Mouse (Mus musculus): ENCODE results near the gene Zbtb17. TPM values are rescaled to one million over a fixed set of nuclear protein-coding genes. Genes with fewer than 3 reads are reported as not detected.

The Zbtb17 gene
- polyA plus RNA-seq, 1 experiment, result 12.6 TPM

DNA sequence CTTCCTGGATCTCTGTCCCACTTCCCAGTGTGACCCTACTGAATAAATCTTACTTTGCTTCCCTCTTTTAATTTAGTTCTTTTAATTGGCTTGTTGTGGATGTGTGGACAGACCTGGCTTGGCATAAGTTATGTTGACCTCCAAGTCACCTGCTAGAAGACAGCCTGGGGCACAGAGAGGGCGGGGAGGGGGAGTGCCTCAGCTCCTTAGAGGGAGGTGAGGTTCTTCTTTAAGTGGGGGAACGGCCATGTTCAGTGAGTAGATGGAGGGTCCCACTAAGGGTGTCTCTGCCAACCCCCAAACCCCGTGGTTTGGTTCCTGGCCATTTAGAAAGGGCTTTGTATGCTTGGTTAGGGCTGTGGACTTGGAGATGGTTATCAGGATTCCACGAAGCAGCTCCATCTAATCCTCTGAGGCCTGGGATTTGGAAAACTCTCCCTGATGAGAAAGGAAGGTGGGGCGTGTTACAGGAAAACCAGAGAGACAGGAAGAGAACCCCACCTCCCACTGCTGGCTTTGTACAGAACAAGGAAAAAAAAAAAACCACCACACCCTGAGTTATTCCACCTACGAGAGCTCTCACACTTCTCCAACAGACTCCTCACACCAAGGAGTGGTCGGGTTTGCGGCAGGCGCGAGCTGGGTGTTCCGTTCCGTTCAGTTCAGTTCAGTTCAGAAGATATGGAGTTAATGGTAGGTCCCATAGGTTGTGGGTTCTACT, 5.2 kb upstream of the Zbtb17 start:
- Histone ChIP-seq H3K4me1 (ENCODE audit: control insufficient read depth, insufficient read depth, low read length) (peaks cover 8% of the 10 kb centered on the region; the same call in 1 of the 2 replicates), H3K4me3 (ENCODE audit: insufficient read depth, low read length) (no peak overlapping the region), H3K27ac (ENCODE audit: insufficient read depth, low read depth, low read length) (no peak overlapping the region)
- TF ChIP-seq POLR2A (IDR thresholded peaks at IDR 0.05; ENCODE audit: borderline replicate concordance, low read depth, low read length) (no peak), CTCF (IDR thresholded peaks at IDR 0.05; ENCODE audit: low read depth, low read length) (no peak)

- Histone ChIP-seq H3K4me1 (ENCODE audit: control insufficient read depth, insufficient read depth, low read length) (peaks cover 14% of the 10 kb centered on the region), H3K27ac (ENCODE audit: insufficient read depth, low read depth, low read length) (no peak overlapping the region), H3K4me3 (ENCODE audit: insufficient read depth, low read length) (no peak overlapping the region)
- no peak for TF ChIP-seq POLR2A (IDR thresholded peaks at IDR 0.05; ENCODE audit: borderline replicate concordance, low read depth, low read length)
- TF ChIP-seq CTCF (IDR thresholded peaks at IDR 0.05; ENCODE audit: low read depth, low read length), result no peak
Measured at GRCm38 (mm10) chr4:141440877-141441276, 3.6 kb upstream of the Zbtb17 start.

DNA sequence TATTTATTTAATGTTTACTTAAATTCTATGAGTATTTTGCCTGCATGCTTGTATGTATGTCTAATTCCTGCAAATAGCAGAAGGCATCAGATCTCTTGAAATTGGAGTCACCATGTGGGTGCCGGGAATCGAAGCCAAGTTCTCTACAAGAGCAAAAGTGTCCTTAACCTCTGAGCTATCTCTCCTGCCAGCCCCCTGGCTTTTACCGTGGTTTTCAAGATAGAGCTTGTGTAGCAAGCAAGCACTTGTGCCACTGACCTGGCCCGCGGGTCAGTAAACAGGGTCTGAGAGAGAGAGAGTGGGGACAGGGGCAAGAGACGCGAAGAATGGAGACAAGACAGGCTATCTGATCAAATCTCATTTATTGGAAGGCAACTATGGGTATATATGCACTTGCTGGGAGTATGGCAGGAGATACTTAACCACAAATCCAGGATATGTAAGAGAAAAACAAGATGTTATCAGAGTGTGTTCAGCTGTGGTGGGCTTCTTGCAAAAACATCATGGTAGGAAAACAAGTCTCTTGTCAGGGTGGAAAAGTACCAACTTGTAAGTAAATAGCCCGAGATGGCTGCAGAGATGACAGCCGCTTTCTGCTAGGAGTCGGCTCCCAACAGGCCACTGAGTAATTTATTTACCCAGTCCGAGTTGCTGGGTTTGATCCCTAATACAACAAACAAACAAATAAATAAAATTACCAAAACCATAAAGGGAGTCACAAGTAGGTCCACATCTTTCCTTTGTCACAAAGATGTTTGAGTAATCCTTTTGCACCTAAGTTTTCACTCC, 619 bp upstream of the Zbtb17 start:
- Histone ChIP-seq H3K4me1 (ENCODE audit: control insufficient read depth, insufficient read depth, low read length) (peaks cover 18% of the 10 kb centered on the region), H3K27ac (ENCODE audit: insufficient read depth, low read depth, low read length) (no peak overlapping the region), H3K4me3 (ENCODE audit: insufficient read depth, low read length) (peak overlapping the region; percentile 93)
- TF ChIP-seq CTCF (IDR thresholded peaks at IDR 0.05; ENCODE audit: low read depth, low read length) (no peak), POLR2A (IDR thresholded peaks at IDR 0.05; ENCODE audit: borderline replicate concordance, low read depth, low read length) (no peak)

- H3K27ac ChIP-seq (ENCODE audit: insufficient read depth, low read depth, low read length), result peak overlapping the region; percentile 34; the same call in 1 of the 2 replicates
- peak overlapping the region; percentile 93 for H3K4me3 ChIP-seq (ENCODE audit: insufficient read depth, low read length)
- TF ChIP-seq POLR2A (IDR thresholded peaks at IDR 0.05; ENCODE audit: borderline replicate concordance, low read depth, low read length), result no peak
- TF ChIP-seq CTCF (IDR thresholded peaks at IDR 0.05; ENCODE audit: low read depth, low read length), result no peak
- peaks cover 18% of the 10 kb centered on the region for H3K4me1 ChIP-seq (ENCODE audit: control insufficient read depth, insufficient read depth, low read length)
Measured at GRCm38 (mm10) chr4:141445328-141445720, 870 bp downstream of the Zbtb17 start.

DNA sequence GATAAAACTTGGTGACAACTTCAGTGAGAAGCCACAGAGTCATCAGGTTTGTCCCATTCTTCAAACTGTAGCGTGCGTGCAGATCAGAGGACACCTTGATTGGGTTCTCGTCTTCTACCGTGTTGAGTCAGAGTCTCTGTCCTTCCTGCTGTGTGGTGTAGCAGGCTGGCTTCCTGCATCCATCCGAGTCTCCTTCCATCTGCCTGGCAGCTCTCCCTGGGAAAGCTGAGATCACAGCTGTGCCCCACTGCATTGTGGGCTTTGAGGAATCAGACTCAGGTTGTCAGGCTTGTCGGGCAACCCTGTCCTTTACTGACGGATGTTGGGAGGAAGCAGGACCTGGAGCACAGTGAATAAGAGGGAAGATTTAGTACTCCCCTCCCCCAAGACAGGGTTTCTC, 1.8 kb downstream of the Zbtb17 start:
- no peak overlapping the region for H3K4me3 ChIP-seq (ENCODE audit: insufficient read depth, low read length)
- no peak overlapping the region for H3K27ac ChIP-seq (ENCODE audit: insufficient read depth, low read depth, low read length)
- peaks cover 18% of the 10 kb centered on the region for H3K4me1 ChIP-seq (ENCODE audit: control insufficient read depth, insufficient read depth, low read length)

GRCm38 (mm10) chr4:141451251-141451650, 6.8 kb downstream of the Zbtb17 start:
- Histone ChIP-seq H3K27ac (ENCODE audit: insufficient read depth, low read depth, low read length) (peak overlapping the region; percentile 23; the same call in 1 of the 2 replicates), H3K4me1 (ENCODE audit: control insufficient read depth, insufficient read depth, low read length) (peaks cover 47% of the 10 kb centered on the region)

More for the DNA sequence above, 1.8 kb downstream of the Zbtb17 start:
- TF ChIP-seq CTCF (IDR thresholded peaks at IDR 0.05; ENCODE audit: low read depth, low read length), result no peak
- no peak for TF ChIP-seq POLR2A (IDR thresholded peaks at IDR 0.05; ENCODE audit: borderline replicate concordance, low read depth, low read length)

DNA sequence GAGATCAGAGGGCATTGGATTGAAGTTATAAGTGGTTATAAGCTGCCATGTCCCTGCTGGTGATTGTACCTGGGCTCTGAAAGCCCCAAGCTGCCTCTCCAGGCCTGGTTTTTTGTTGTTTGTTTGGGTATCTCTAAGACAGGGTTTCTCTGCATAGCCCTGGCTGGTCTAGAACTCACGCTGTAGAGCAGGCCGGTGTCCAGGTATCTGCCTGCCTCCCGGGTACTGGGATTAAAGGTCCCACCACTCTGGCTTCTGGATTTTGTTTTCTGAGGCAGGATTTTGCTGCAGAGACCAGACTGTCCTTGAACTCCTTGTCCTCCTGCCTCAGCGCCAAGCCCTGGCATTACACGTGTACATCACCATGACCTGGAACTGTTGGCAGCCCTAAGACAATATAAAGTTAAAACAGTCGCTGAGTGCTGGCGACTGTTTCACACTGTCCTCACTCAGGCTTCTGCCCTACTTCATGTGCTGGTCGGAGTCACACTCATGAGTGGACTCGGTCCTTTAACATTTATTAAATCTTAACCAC, 7.5 kb downstream of the Zbtb17 start:
- Histone ChIP-seq H3K27ac (ENCODE audit: insufficient read depth, low read depth, low read length) (peak overlapping the region; percentile 23), H3K4me3 (ENCODE audit: insufficient read depth, low read length) (no peak overlapping the region), H3K4me1 (ENCODE audit: control insufficient read depth, insufficient read depth, low read length) (peaks cover 47% of the 10 kb centered on the region)
- no peak for TF ChIP-seq POLR2A (IDR thresholded peaks at IDR 0.05; ENCODE audit: borderline replicate concordance, low read depth, low read length)
- no peak for TF ChIP-seq CTCF (IDR thresholded peaks at IDR 0.05; ENCODE audit: low read depth, low read length)

More at GRCm38 (mm10) chr4:141451251-141451650, 6.8 kb downstream of the Zbtb17 start:
- TF ChIP-seq POLR2A (IDR thresholded peaks at IDR 0.05; ENCODE audit: borderline replicate concordance, low read depth, low read length) (no peak), CTCF (IDR thresholded peaks at IDR 0.05; ENCODE audit: low read depth, low read length) (no peak)
- H3K4me3 ChIP-seq (ENCODE audit: insufficient read depth, low read length), result no peak overlapping the region

GRCm38 (mm10) chr4:141454581-141455350, 10.3 kb downstream of the Zbtb17 start:
- H3K4me1 ChIP-seq (ENCODE audit: control insufficient read depth, insufficient read depth, low read length), result peaks cover 47% of the 10 kb centered on the region
- no peak overlapping the region for H3K4me3 ChIP-seq (ENCODE audit: insufficient read depth, low read length)
- peak overlapping the region; percentile 87 for H3K27ac ChIP-seq (ENCODE audit: insufficient read depth, low read depth, low read length)
- TF ChIP-seq POLR2A (IDR thresholded peaks at IDR 0.05; ENCODE audit: borderline replicate concordance, low read depth, low read length) (no peak), CTCF (IDR thresholded peaks at IDR 0.05; ENCODE audit: low read depth, low read length) (no peak)

DNA sequence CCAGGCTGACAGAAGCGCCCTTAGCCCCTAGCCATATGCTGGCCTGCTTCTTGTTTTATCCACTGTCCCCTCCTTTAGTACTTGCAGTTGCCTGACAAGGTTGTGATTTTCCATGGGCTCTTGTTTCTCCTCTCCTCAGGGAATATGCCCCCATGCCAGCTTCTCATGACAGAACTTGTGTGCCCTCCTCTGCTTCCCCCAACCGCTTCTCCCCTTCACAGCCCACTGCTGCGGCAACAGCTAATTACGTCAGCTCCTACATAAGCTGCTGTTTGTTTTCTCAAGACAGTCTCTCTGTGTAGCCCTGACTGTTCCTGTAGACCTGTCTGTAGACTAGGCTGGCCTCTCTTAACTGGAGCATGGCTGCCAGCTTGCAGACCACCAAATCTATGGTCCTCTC, 11.1 kb downstream of the Zbtb17 start:
- peaks cover 50% of the 10 kb centered on the region for H3K4me1 ChIP-seq (ENCODE audit: control insufficient read depth, insufficient read depth, low read length)
- H3K4me3 ChIP-seq (ENCODE audit: insufficient read depth, low read length), result no peak overlapping the region
- H3K27ac ChIP-seq (ENCODE audit: insufficient read depth, low read depth, low read length), result peak overlapping the region; percentile 87
- TF ChIP-seq POLR2A (IDR thresholded peaks at IDR 0.05; ENCODE audit: borderline replicate concordance, low read depth, low read length) (no peak), CTCF (IDR thresholded peaks at IDR 0.05; ENCODE audit: low read depth, low read length) (no peak)
